Mouse (Mus musculus) heart, postnatal 0 days (tissue): ENCODE measurements around the gene Kmt2a.

Experiments
- CTCF ChIP-seq: IDR thresholded peaks from 2 replicates; pipeline ENCODE4 v1.5.1; 2016; ENCODE audit warnings: antibody characterized with exemption, control low read depth, low read depth
- EP300 ChIP-seq: IDR thresholded peaks from 2 replicates; pipeline ENCODE4 v1.6.1; 2016; ENCODE audit warnings: antibody characterized with exemption, low read depth

GRCm38 (mm10) chr9:44771376-44771775 is 109.7 kb downstream of the Kmt2a start:
- TF ChIP-seq EP300 (no peak), CTCF (no peak)
